Mouse (Mus musculus) large intestine, adult 2 months (tissue): Measurements from ENCODE around the gene Bbs9. TPM values are rescaled to one million over a fixed set of nuclear protein-coding genes. Genes with fewer than 3 reads are reported as not detected.

Experiments
- DNase-seq: peaks from one replicate; pipeline ENCODE4 v3.0.0-alpha.2; 2012; ENCODE audit warnings: low read depth, low spot score
- WGBS: fragments of 180-500 bp; shearing (Covaris S2); methylation state at CpG from one replicate; pipeline ENCODE4 v1.1.7; 2018; 5-methylcytosine and 5-hydroxymethylcytosine counted together
- polyA plus RNA-seq: library from polyadenylated mRNA; depleted of rRNA; stranded (reverse); fragments of >200 nt; gene quantifications from 2 replicates; pipeline ENCODE4 v1.2.3, GENCODE M21; 2012

The Bbs9 gene
- polyA plus RNA-seq, 1 experiment: 4.2 TPM

- no peak for DNase-seq
- 55% methylated on average over 2 of the region's 2 CpGs for WGBS
Observed at GRCm38 (mm10) chr9:22596650-22597049, 121.1 kb downstream of the Bbs9 start.

GRCm38 (mm10) chr9:22613271-22613824 is 137.8 kb downstream of the Bbs9 start:
- no peak for DNase-seq
- 76% methylated on average over 6 of the region's 6 CpGs for WGBS

GRCm38 (mm10) chr9:22619245-22619644 is 143.7 kb downstream of the Bbs9 start:
- no peak for DNase-seq
- WGBS: 91% methylated on average over 1 of the region's 1 CpGs

GRCm38 (mm10) chr9:22624966-22625365 is 149.5 kb downstream of the Bbs9 start:
- WGBS: 55% methylated on average over 9 of the region's 9 CpGs
- DNase-seq: no peak

GRCm38 (mm10) chr9:22626014-22626413 is 150.5 kb downstream of the Bbs9 start:
- no peak for DNase-seq
- 88% methylated on average over 3 of the region's 3 CpGs for WGBS

- 73% methylated on average over 3 of the region's 3 CpGs for WGBS
- DNase-seq: no peak
Observed at GRCm38 (mm10) chr9:22627912-22628311, 152.4 kb downstream of the Bbs9 start.

- 86% methylated on average over 9 of the region's 9 CpGs for WGBS
- DNase-seq: no peak
Observed at GRCm38 (mm10) chr9:22632800-22633485, 157.4 kb downstream of the Bbs9 start.

GRCm38 (mm10) chr9:22638502-22638901 is 163.0 kb downstream of the Bbs9 start:
- 88% methylated on average over 5 of the region's 5 CpGs for WGBS

GRCm38 (mm10) chr9:22640683-22641431 is 165.3 kb downstream of the Bbs9 start:
- DNase-seq: no peak

More at GRCm38 (mm10) chr9:22638502-22638901, 163.0 kb downstream of the Bbs9 start:
- DNase-seq: no peak

GRCm38 (mm10) chr9:22645844-22646390 is 170.4 kb downstream of the Bbs9 start:
- DNase-seq: no peak

More at GRCm38 (mm10) chr9:22640683-22641431, 165.3 kb downstream of the Bbs9 start:
- 46% methylated on average over 13 of the region's 13 CpGs for WGBS

GRCm38 (mm10) chr9:22646461-22646860 is 170.9 kb downstream of the Bbs9 start:
- DNase-seq: no peak
- WGBS: 87% methylated on average over 3 of the region's 3 CpGs

More at GRCm38 (mm10) chr9:22645844-22646390, 170.4 kb downstream of the Bbs9 start:
- 80% methylated on average over 6 of the region's 6 CpGs for WGBS

- no peak for DNase-seq
- 98% methylated on average over 3 of the region's 3 CpGs for WGBS
Observed at GRCm38 (mm10) chr9:22648163-22648562, 172.6 kb downstream of the Bbs9 start.

GRCm38 (mm10) chr9:22649606-22650005 is 174.1 kb downstream of the Bbs9 start:
- WGBS: 73% methylated on average over 10 of the region's 10 CpGs
- DNase-seq: no peak

GRCm38 (mm10) chr9:22650781-22651180 is 175.3 kb downstream of the Bbs9 start:
- DNase-seq: no peak
- 86% methylated on average over 1 of the region's 1 CpGs for WGBS

GRCm38 (mm10) chr9:22651619-22652018 is 176.1 kb downstream of the Bbs9 start:
- 93% methylated on average over 3 of the region's 3 CpGs for WGBS
- no peak for DNase-seq

GRCm38 (mm10) chr9:22654726-22655393 is 179.3 kb downstream of the Bbs9 start:
- WGBS: 73% methylated on average over 11 of the region's 11 CpGs
- no peak for DNase-seq

- no peak for DNase-seq
- WGBS: 81% methylated on average over 5 of the region's 5 CpGs
Observed at GRCm38 (mm10) chr9:22657216-22657615, 181.7 kb downstream of the Bbs9 start.

GRCm38 (mm10) chr9:22665155-22665554 is 189.6 kb downstream of the Bbs9 start:
- no peak for DNase-seq
- 70% methylated on average over 8 of the region's 8 CpGs for WGBS

GRCm38 (mm10) chr9:22672937-22673336 is 197.4 kb downstream of the Bbs9 start:
- 86% methylated on average over 2 of the region's 2 CpGs for WGBS
- no peak for DNase-seq
